8 mouse cellular contexts compared by ENCODE assay signal in the genomic region with DNA sequence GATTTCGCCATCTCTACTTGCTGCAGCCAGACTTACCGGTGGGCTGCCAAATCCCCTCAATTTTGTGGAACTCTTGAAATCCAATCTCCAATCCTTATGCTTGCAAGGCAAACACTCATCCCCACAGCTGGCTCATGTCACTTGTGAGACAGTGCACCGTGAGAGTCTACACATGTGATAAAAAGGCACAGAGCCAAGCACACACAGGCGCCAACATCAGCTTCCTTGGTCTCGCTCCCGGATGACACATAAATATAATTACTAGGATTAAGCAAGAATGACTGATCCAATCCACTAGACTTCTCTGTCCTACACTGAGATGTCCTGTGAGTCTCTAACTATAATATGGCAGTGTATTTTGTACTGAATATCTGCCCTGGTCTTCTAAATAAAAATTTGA. TPM values are rescaled to one million over a fixed set of nuclear protein-coding genes. Genes with fewer than 3 reads are reported as not detected.
A peak's percentile ranks its signal among the peaks of the same experiment; 100 is the strongest.
DNase-seq lines count a peak whose midpoint lies in the region; ATAC-seq and TF ChIP-seq lines count a peak whose summit lies in the region.

No protein-coding gene starts in this region.

- no peak for TF ChIP-seq POLR2A in thymus, adult 2 months (IDR thresholded peaks at IDR 0.05; ENCODE audit: control insufficient read depth, extremely low read depth, insufficient read depth, low read length, poor library complexity)

- DNase-seq in embryonic facial prominence, embryonic 14.5 days (ENCODE audit: low spot score): peak; percentile 81
- DNase-seq in embryonic facial prominence, embryonic 10.5 days (ENCODE audit: low spot score): no peak
- peak; percentile 87 for DNase-seq in gastrocnemius, adult 18-20 months (ENCODE audit: low spot score)
- peak; percentile 51 to 63 for DNase-seq in kidney, adult 8-10 months
- DNase-seq in ovary, postnatal 14 days (ENCODE audit: low spot score): peak; percentile 68
- no peak for DNase-seq in hindbrain, postnatal 0 days (ENCODE audit: low spot score)
- no peak for DNase-seq in thymus, adult 2 months
- no peak for DNase-seq in layer of hippocampus, adult 11-12 months (ENCODE audit: low spot score)

- no peak overlapping the region for H3K27ac ChIP-seq in embryonic facial prominence, embryonic 14.5 days (replicated peaks; ENCODE audit: low read depth, low read length)
- no peak overlapping the region for H3K27ac ChIP-seq in embryonic facial prominence, embryonic 10.5 days (replicated peaks)
- H3K27ac ChIP-seq in hindbrain, postnatal 0 days: no peak overlapping the region
- no peak overlapping the region for H3K27ac ChIP-seq in thymus, adult 2 months (ENCODE audit: control insufficient read depth, insufficient read depth, low read length)

- H3K27me3 ChIP-seq in embryonic facial prominence, embryonic 14.5 days (replicated peaks; ENCODE audit: control insufficient read depth, insufficient read depth, low read length): 0 out of 2 replicates have a peak, but pooled peaks cover under 1% of the 10 kb centered on the region
- peaks cover 10% of the 10 kb centered on the region for H3K27me3 ChIP-seq in embryonic facial prominence, embryonic 10.5 days (replicated peaks; ENCODE audit: low read depth, poor library complexity, severe bottlenecking)
- H3K27me3 ChIP-seq in hindbrain, postnatal 0 days (ENCODE audit: insufficient read depth, low read length): no peaks in the 10 kb centered on the region
- no peaks in the 10 kb centered on the region for H3K27me3 ChIP-seq in thymus, adult 2 months (ENCODE audit: control insufficient read depth, insufficient read depth, low read length)

- H3K4me2 ChIP-seq in embryonic facial prominence, embryonic 14.5 days (ENCODE audit: low read depth, low read length): no peak overlapping the region
- no peak overlapping the region for H3K4me2 ChIP-seq in hindbrain, postnatal 0 days (ENCODE audit: low read depth, low read length)

- no peak overlapping the region for H3K4me3 ChIP-seq in embryonic facial prominence, embryonic 14.5 days (ENCODE audit: low read depth, low read length)
- H3K4me3 ChIP-seq in embryonic facial prominence, embryonic 10.5 days: no peak overlapping the region
- no peak overlapping the region for H3K4me3 ChIP-seq in hindbrain, postnatal 0 days (ENCODE audit: low read length)
- no peak overlapping the region for H3K4me3 ChIP-seq in thymus, adult 2 months (ENCODE audit: control insufficient read depth, insufficient read depth, low read length)

- no peak for ATAC-seq in embryonic facial prominence, embryonic 14.5 days (ENCODE audit: low read depth)
- no peak for ATAC-seq in hindbrain, postnatal 0 days

- no peaks in the 10 kb centered on the region for H3K36me3 ChIP-seq in embryonic facial prominence, embryonic 14.5 days (ENCODE audit: control insufficient read depth, insufficient read depth, low read length)
- no peaks in the 10 kb centered on the region for H3K36me3 ChIP-seq in embryonic facial prominence, embryonic 10.5 days (replicated peaks)
- H3K36me3 ChIP-seq in hindbrain, postnatal 0 days (ENCODE audit: insufficient read depth, low read length): no peaks in the 10 kb centered on the region
- no peaks in the 10 kb centered on the region for H3K36me3 ChIP-seq in thymus, adult 2 months (ENCODE audit: control insufficient read depth, insufficient read depth, low read length)

- no peaks in the 10 kb centered on the region for H3K9me3 ChIP-seq in embryonic facial prominence, embryonic 14.5 days (ENCODE audit: control insufficient read depth, low read length)
- no peaks in the 10 kb centered on the region for H3K9me3 ChIP-seq in embryonic facial prominence, embryonic 10.5 days
- no peaks in the 10 kb centered on the region for H3K9me3 ChIP-seq in hindbrain, postnatal 0 days (ENCODE audit: low read length)

- no peak overlapping the region for H3K9ac ChIP-seq in embryonic facial prominence, embryonic 14.5 days (ENCODE audit: low read depth, low read length)
- no peak overlapping the region for H3K9ac ChIP-seq in hindbrain, postnatal 0 days (replicated peaks; ENCODE audit: low read length)

- peaks cover 3% of the 10 kb centered on the region for H3K4me1 ChIP-seq in embryonic facial prominence, embryonic 14.5 days (ENCODE audit: control insufficient read depth, insufficient read depth, low read length)
- peaks cover 17% of the 10 kb centered on the region for H3K4me1 ChIP-seq in embryonic facial prominence, embryonic 10.5 days
- no peaks in the 10 kb centered on the region for H3K4me1 ChIP-seq in hindbrain, postnatal 0 days (ENCODE audit: insufficient read depth, low read length)
- H3K4me1 ChIP-seq in thymus, adult 2 months (replicated peaks; ENCODE audit: control insufficient read depth, insufficient read depth, low read length): peaks cover 4% of the 10 kb centered on the region; the same call in 1 of the 2 replicates

- TF ChIP-seq CTCF in hindbrain, postnatal 0 days (IDR thresholded peaks at IDR 0.05; ENCODE audit: low read depth): no peak
- no peak for TF ChIP-seq CTCF in thymus, adult 2 months (IDR thresholded peaks at IDR 0.05; ENCODE audit: borderline replicate concordance, control insufficient read depth, extremely low read depth, insufficient read depth, low read length, poor library complexity)

- 64% methylated on average over 6 of the region's 6 CpGs for WGBS in embryonic facial prominence, embryonic 14.5 days
- 93% methylated on average over 6 of the region's 6 CpGs for WGBS in embryonic facial prominence, embryonic 10.5 days
- 67% methylated on average over 6 of the region's 6 CpGs for WGBS in hindbrain, postnatal 0 days
- 96% methylated on average over 6 of the region's 6 CpGs for WGBS in thymus, adult 2 months

RNA-seq across cellular contexts. Expression of gene Fads6, which starts 6.5 kb away (rescaled TPM):
- polyA plus RNA-seq in embryonic facial prominence, embryonic 14.5 days (2014; fragmentation: Nextera tagmentation; extraction: Ambion mirVana): 0.24 and 0.52 TPM in 2 replicates
- 0.27 and 0.62 TPM in 2 replicates for polyA plus RNA-seq in embryonic facial prominence, embryonic 10.5 days (2016; fragmentation: Nextera tagmentation; extraction: Ambion mirVana)
- 1 to 10 TPM; 4.7 to 6.0 TPM for total RNA-seq in gastrocnemius, adult 18-20 months (2021)
- total RNA-seq in hindbrain, postnatal 0 days (2014; rRNA removed): 8.3 and 10.8 TPM in 2 replicates
- 1.8 and 1.9 TPM in 2 replicates for polyA plus RNA-seq in hindbrain, postnatal 0 days (2015; fragmentation: Nextera tagmentation; extraction: Ambion mirVana)
- polyA plus RNA-seq in thymus, adult 2 months (2012; rRNA removed): 1.6 and 2.1 TPM in 2 replicates

RNA-seq across cellular contexts. Expression of gene Fdxr, which starts 14.1 kb away (rescaled TPM):
- polyA plus RNA-seq in embryonic facial prominence, embryonic 14.5 days (2014; fragmentation: Nextera tagmentation; extraction: Ambion mirVana): 10.4 and 11.0 TPM in 2 replicates
- polyA plus RNA-seq in embryonic facial prominence, embryonic 10.5 days (2016; fragmentation: Nextera tagmentation; extraction: Ambion mirVana): 17.6 and 18.1 TPM in 2 replicates
- total RNA-seq in gastrocnemius, adult 18-20 months (2021): 1 to 10 TPM; 3.2 TPM
- total RNA-seq in hindbrain, postnatal 0 days (2014; rRNA removed): 20.0 and 22.6 TPM in 2 replicates
- polyA plus RNA-seq in hindbrain, postnatal 0 days (2015; fragmentation: Nextera tagmentation; extraction: Ambion mirVana): 15.0 and 16.4 TPM in 2 replicates
- polyA plus RNA-seq in thymus, adult 2 months (2012; rRNA removed): 31.8 and 36.3 TPM in 2 replicates

RNA-seq across cellular contexts. Expression of gene Otop2, which starts 16.0 kb away (rescaled TPM):
- polyA plus RNA-seq in embryonic facial prominence, embryonic 14.5 days (2014; fragmentation: Nextera tagmentation; extraction: Ambion mirVana): not detected in 2 replicates
- not detected in 2 replicates for polyA plus RNA-seq in embryonic facial prominence, embryonic 10.5 days (2016; fragmentation: Nextera tagmentation; extraction: Ambion mirVana)
- total RNA-seq in gastrocnemius, adult 18-20 months (2021): not detected
- 0.36 and 0.99 TPM in 2 replicates for total RNA-seq in hindbrain, postnatal 0 days (2014; rRNA removed)
- polyA plus RNA-seq in hindbrain, postnatal 0 days (2015; fragmentation: Nextera tagmentation; extraction: Ambion mirVana): 0.20 and 0.34 TPM in 2 replicates
- 0.26 and 0.32 TPM in 2 replicates for polyA plus RNA-seq in thymus, adult 2 months (2012; rRNA removed)

RNA-seq across cellular contexts. Expression of gene Grin2c, which starts 23.9 kb away (rescaled TPM):
- polyA plus RNA-seq in embryonic facial prominence, embryonic 14.5 days (2014; fragmentation: Nextera tagmentation; extraction: Ambion mirVana): not detected in 2 replicates
- 0.06 and 0.07 TPM in 2 replicates for polyA plus RNA-seq in embryonic facial prominence, embryonic 10.5 days (2016; fragmentation: Nextera tagmentation; extraction: Ambion mirVana)
- under 1 TPM; 0.05 to 0.14 TPM for total RNA-seq in gastrocnemius, adult 18-20 months (2021)
- total RNA-seq in hindbrain, postnatal 0 days (2014; rRNA removed): 6.9 and 7.1 TPM in 2 replicates
- 1.0 and 1.1 TPM in 2 replicates for polyA plus RNA-seq in hindbrain, postnatal 0 days (2015; fragmentation: Nextera tagmentation; extraction: Ambion mirVana)
- polyA plus RNA-seq in thymus, adult 2 months (2012; rRNA removed): 6.5 and 7.1 TPM in 2 replicates

RNA-seq across cellular contexts. Expression of gene Ush1g, which starts 30.9 kb away (rescaled TPM):
- polyA plus RNA-seq in embryonic facial prominence, embryonic 14.5 days (2014; fragmentation: Nextera tagmentation; extraction: Ambion mirVana): not detected in 2 replicates
- polyA plus RNA-seq in embryonic facial prominence, embryonic 10.5 days (2016; fragmentation: Nextera tagmentation; extraction: Ambion mirVana): 0.04 TPM in 2 replicates
- total RNA-seq in gastrocnemius, adult 18-20 months (2021): under 1 TPM; 0.16 to 0.19 TPM
- 0.37 and 0.47 TPM in 2 replicates for total RNA-seq in hindbrain, postnatal 0 days (2014; rRNA removed)
- 0.10 and 0.13 TPM in 2 replicates for polyA plus RNA-seq in hindbrain, postnatal 0 days (2015; fragmentation: Nextera tagmentation; extraction: Ambion mirVana)
- 0.05 and 0.11 TPM in 2 replicates for polyA plus RNA-seq in thymus, adult 2 months (2012; rRNA removed)

Comparison
In these comparisons a context has a peak if more than half of its experiments do, and no peak if none do; other contexts are left out.
1. DNase-seq: peak in embryonic facial prominence, embryonic 14.5 days (single experiment), gastrocnemius, adult 18-20 months (single experiment), kidney, adult 8-10 months (2 of 2) and ovary, postnatal 14 days (single experiment); none in embryonic facial prominence, embryonic 10.5 days (single experiment), hindbrain, postnatal 0 days (single experiment), thymus, adult 2 months (single experiment) and layer of hippocampus, adult 11-12 months (single experiment).